Comparison of ENCODE assay signal across 26 mouse cellular contexts in the genomic region with DNA sequence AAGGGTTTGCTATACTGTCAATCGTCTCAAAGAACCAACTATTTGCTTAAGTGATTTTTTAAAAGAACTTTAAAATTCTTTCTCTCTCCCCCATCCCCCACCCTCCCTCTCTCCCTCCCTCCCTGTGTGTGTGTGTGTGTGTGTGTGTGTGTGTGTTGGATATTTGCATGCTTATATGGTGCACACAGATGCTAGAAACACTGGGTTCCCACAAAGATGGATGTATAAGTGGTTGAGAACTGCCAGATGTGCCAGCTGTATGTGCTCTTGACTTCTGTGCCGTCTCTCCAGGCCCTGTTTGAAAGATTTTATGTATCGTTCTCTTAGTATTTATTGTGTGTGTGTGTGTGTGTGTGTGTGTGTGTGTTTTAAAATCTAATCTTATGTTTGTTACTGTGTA. TPM values are rescaled to one million over a fixed set of nuclear protein-coding genes. Genes with fewer than 3 reads are reported as not detected.
DNase-seq lines count a peak whose midpoint lies in the region; ATAC-seq lines count a peak whose summit lies in the region.
"Had no signal": no experiment of that assay in that cellular context is flagged by ENCODE, and none has a peak within 500 bp of the region (broad histone marks: within the 10 kb centered on the region; RNA-seq: fewer than 3 reads in every experiment).

No protein-coding gene starts in this region.

- DNase-seq in forebrain, embryonic 10.5 days (ENCODE audit: extremely low spot score, low spot score), result no peak
- peak; percentile 12 for DNase-seq in testis, postnatal 10 days (ENCODE audit: low spot score)
- DNase-seq in testis, postnatal 14 days (ENCODE audit: low spot score), result no peak
- no peak for DNase-seq in adrenal gland, postnatal 14 days
- DNase-seq: adrenal gland, postnatal 25 days; cerebellum, adult 9-11 months; gastrocnemius, postnatal 36 days; heart, adult 2 months; kidney, postnatal 25 days; lung, adult 18-20 months; thymus, adult 2 months; thymus, postnatal 4 days had no signal

- H3K36me3 ChIP-seq in forebrain, embryonic 13.5 days (ENCODE audit: poor library complexity, severe bottlenecking), result no peaks in the 10 kb centered on the region
- H3K36me3 ChIP-seq in forebrain, embryonic 10.5 days (replicated peaks), result no peaks in the 10 kb centered on the region
- H3K36me3 ChIP-seq in midbrain, embryonic 13.5 days, result no peaks in the 10 kb centered on the region
- no peaks in the 10 kb centered on the region for H3K36me3 ChIP-seq in neural tube, embryonic 15.5 days
- H3K36me3 ChIP-seq in heart, embryonic 12.5 days, result no peaks in the 10 kb centered on the region
- H3K36me3 ChIP-seq: limb, embryonic 13.5 days; liver, embryonic 12.5 days; stomach, embryonic 15.5 days had no signal

- WGBS in forebrain, embryonic 13.5 days, result 73% methylated on average over 3 of the region's 3 CpGs
- 90% methylated on average over 3 of the region's 3 CpGs for WGBS in forebrain, embryonic 10.5 days
- 74% methylated on average over 3 of the region's 3 CpGs for WGBS in midbrain, embryonic 13.5 days
- 65% methylated on average over 3 of the region's 3 CpGs for WGBS in neural tube, embryonic 15.5 days
- 89% methylated on average over 3 of the region's 3 CpGs for WGBS in heart, embryonic 12.5 days

- no peaks in the 10 kb centered on the region for H3K27me3 ChIP-seq in forebrain, embryonic 13.5 days
- H3K27me3 ChIP-seq in forebrain, embryonic 10.5 days (ENCODE audit: poor library complexity, severe bottlenecking), result no peaks in the 10 kb centered on the region
- no peaks in the 10 kb centered on the region for H3K27me3 ChIP-seq in midbrain, embryonic 13.5 days
- no peaks in the 10 kb centered on the region for H3K27me3 ChIP-seq in neural tube, embryonic 15.5 days (replicated peaks)
- H3K27me3 ChIP-seq in heart, embryonic 12.5 days (replicated peaks), result no peaks in the 10 kb centered on the region
- H3K27me3 ChIP-seq: limb, embryonic 13.5 days; stomach, embryonic 15.5 days had no signal

- peak overlapping the region; percentile 3; the same call in 1 of the 2 replicates for H3K27ac ChIP-seq in forebrain, embryonic 13.5 days
- H3K27ac ChIP-seq in forebrain, embryonic 10.5 days, result no peak overlapping the region
- peak overlapping the region; percentile 45; the same call in 1 of the 2 replicates for H3K27ac ChIP-seq in midbrain, embryonic 13.5 days
- H3K27ac ChIP-seq in neural tube, embryonic 15.5 days (replicated peaks), result no peak overlapping the region
- no peak overlapping the region for H3K27ac ChIP-seq in heart, embryonic 12.5 days (ENCODE audit: poor library complexity, severe bottlenecking)
- H3K27ac ChIP-seq: heart, adult 2 months; limb, embryonic 13.5 days; liver, embryonic 12.5 days; stomach, embryonic 15.5 days had no signal

- H3K9ac ChIP-seq in forebrain, embryonic 13.5 days, result no peak overlapping the region
- H3K9ac ChIP-seq in midbrain, embryonic 13.5 days (replicated peaks), result no peak overlapping the region
- no peak overlapping the region for H3K9ac ChIP-seq in neural tube, embryonic 15.5 days (replicated peaks)
- H3K9ac ChIP-seq in heart, embryonic 12.5 days, result no peak overlapping the region
- H3K9ac ChIP-seq: limb, embryonic 13.5 days; liver, embryonic 12.5 days; stomach, embryonic 15.5 days had no signal

- no peak overlapping the region for H3K4me2 ChIP-seq in forebrain, embryonic 13.5 days
- H3K4me2 ChIP-seq in midbrain, embryonic 13.5 days (replicated peaks), result no peak overlapping the region
- no peak overlapping the region for H3K4me2 ChIP-seq in neural tube, embryonic 15.5 days
- no peak overlapping the region for H3K4me2 ChIP-seq in heart, embryonic 12.5 days
- H3K4me2 ChIP-seq: limb, embryonic 13.5 days; liver, embryonic 12.5 days; stomach, embryonic 15.5 days had no signal

- peaks cover 9% of the 10 kb centered on the region for H3K4me1 ChIP-seq in forebrain, embryonic 13.5 days
- H3K4me1 ChIP-seq in forebrain, embryonic 10.5 days, result peaks cover 10% of the 10 kb centered on the region
- peaks cover 18% of the 10 kb centered on the region for H3K4me1 ChIP-seq in midbrain, embryonic 13.5 days (replicated peaks)
- peaks cover 10% of the 10 kb centered on the region for H3K4me1 ChIP-seq in neural tube, embryonic 15.5 days
- H3K4me1 ChIP-seq in heart, embryonic 12.5 days (replicated peaks), result no peaks in the 10 kb centered on the region
- H3K4me1 ChIP-seq: limb, embryonic 13.5 days; liver, embryonic 12.5 days; stomach, embryonic 15.5 days had no signal

- no peaks in the 10 kb centered on the region for H3K9me3 ChIP-seq in forebrain, embryonic 13.5 days (replicated peaks)
- no peaks in the 10 kb centered on the region for H3K9me3 ChIP-seq in forebrain, embryonic 10.5 days
- H3K9me3 ChIP-seq in midbrain, embryonic 13.5 days, result no peaks in the 10 kb centered on the region
- no peaks in the 10 kb centered on the region for H3K9me3 ChIP-seq in neural tube, embryonic 15.5 days (replicated peaks)
- peaks cover 5% of the 10 kb centered on the region for H3K9me3 ChIP-seq in heart, embryonic 12.5 days (replicated peaks)
- H3K9me3 ChIP-seq: limb, embryonic 13.5 days; liver, embryonic 12.5 days; stomach, embryonic 15.5 days had no signal

- peak; percentile 59; the same call in 1 of the 2 replicates for ATAC-seq in forebrain, embryonic 13.5 days
- peak; percentile 69 for ATAC-seq in midbrain, embryonic 13.5 days
- ATAC-seq in neural tube, embryonic 15.5 days (ENCODE audit: low FRiP score), result 0 out of 2 replicates have a peak, but pooled peaks have one; percentile 40
- no peak for ATAC-seq in heart, embryonic 12.5 days (ENCODE audit: insufficient number of reproducible peaks, low FRiP score)
- ATAC-seq: intestine, postnatal 0 days; liver, embryonic 12.5 days had no signal

- H3K4me3 ChIP-seq in forebrain, embryonic 13.5 days, result no peak overlapping the region
- H3K4me3 ChIP-seq in forebrain, embryonic 10.5 days, result no peak overlapping the region
- no peak overlapping the region for H3K4me3 ChIP-seq in midbrain, embryonic 13.5 days (replicated peaks)
- no peak overlapping the region for H3K4me3 ChIP-seq in neural tube, embryonic 15.5 days (replicated peaks)
- no peak overlapping the region for H3K4me3 ChIP-seq in heart, embryonic 12.5 days
- H3K4me3 ChIP-seq: heart, adult 2 months; limb, embryonic 13.5 days; liver, embryonic 12.5 days; stomach, embryonic 15.5 days had no signal

RNA-seq across cellular contexts. Expression of a gene that starts 17.3 kb away (rescaled TPM):
- not detected in 2 replicates for polyA plus RNA-seq in forebrain, embryonic 13.5 days (2015; fragmentation: Nextera tagmentation; extraction: Ambion mirVana)
- polyA plus RNA-seq in forebrain, embryonic 10.5 days (2016; fragmentation: Nextera tagmentation; extraction: Ambion mirVana), result not detected in 2 replicates
- polyA plus RNA-seq in midbrain, embryonic 13.5 days (2015; fragmentation: Nextera tagmentation; extraction: Ambion mirVana), result 0.31 and 0.35 TPM in 2 replicates
- 0.84 and 1.2 TPM in 2 replicates for polyA plus RNA-seq in neural tube, embryonic 15.5 days (2015; fragmentation: Nextera tagmentation; extraction: Ambion mirVana)
- total RNA-seq in adrenal gland, postnatal 14 days (2021), result not detected in 2 replicates
- polyA plus RNA-seq in heart, embryonic 12.5 days (2016; fragmentation: Nextera tagmentation; extraction: Ambion mirVana), result not detected in 2 replicates
- total RNA-seq: adrenal gland, postnatal 25 days; gastrocnemius, adult 18-20 months; gastrocnemius, postnatal 36 days; heart, adult 2 months; left cerebral cortex, postnatal 14 days; monocyte, adult 5-6 weeks had no signal
- polyA plus RNA-seq: embryonic facial prominence, embryonic 11.5 days; heart, embryonic 16.5 days; liver, embryonic 12.5 days; neural tube, embryonic 11.5 days had no signal

Comparison
In these comparisons a context has a peak if more than half of its experiments do, and no peak if none do; other contexts are left out.
1. H3K27ac ChIP-seq: peak in forebrain, embryonic 13.5 days (single experiment) and midbrain, embryonic 13.5 days (single experiment); none in forebrain, embryonic 10.5 days (single experiment), neural tube, embryonic 15.5 days (single experiment) and heart, embryonic 12.5 days (single experiment).